Mouse (Mus musculus) large intestine, adult 2 months (tissue): ENCODE measurements around the gene Arhgap24. TPM values are rescaled to one million over a fixed set of nuclear protein-coding genes. Genes with fewer than 3 reads are reported as not detected.

Experiments
- DNase-seq: peaks from one replicate; pipeline ENCODE4 v3.0.0-alpha.2; 2012; ENCODE audit warnings: low read depth, low spot score
- WGBS: fragments of 180-500 bp; shearing (Covaris S2); methylation state at CpG from one replicate; pipeline ENCODE4 v1.1.7; 2018; 5-methylcytosine and 5-hydroxymethylcytosine counted together
- polyA plus RNA-seq: library from polyadenylated mRNA; depleted of rRNA; stranded (reverse); fragments of >200 nt; gene quantifications from 2 replicates; pipeline ENCODE4 v1.2.3, GENCODE M21; 2012

The Arhgap24 gene
- polyA plus RNA-seq, 1 experiment = 3.4 TPM

DNA sequence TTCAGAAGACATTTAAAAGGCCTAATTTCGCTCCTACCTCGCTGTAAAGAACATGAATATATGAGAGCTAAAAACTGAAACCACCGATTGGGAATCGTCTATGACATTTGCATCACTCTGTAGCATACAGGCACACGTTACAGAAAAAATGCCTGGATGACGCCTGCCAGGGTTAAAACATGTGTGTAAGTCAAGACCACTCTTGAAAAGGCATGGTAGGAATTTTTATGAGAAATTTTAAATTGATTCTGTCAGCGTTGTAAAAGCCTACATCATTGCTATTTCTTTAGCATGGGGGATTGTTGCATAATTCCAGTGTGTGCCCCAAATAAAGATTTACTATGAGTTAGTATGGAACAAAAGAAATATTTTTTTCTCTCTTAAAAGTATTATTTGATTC lies 286.6 kb downstream of the Arhgap24 start:
- no peak for DNase-seq
- WGBS = 74% methylated on average over 7 of the region's 7 CpGs

DNA sequence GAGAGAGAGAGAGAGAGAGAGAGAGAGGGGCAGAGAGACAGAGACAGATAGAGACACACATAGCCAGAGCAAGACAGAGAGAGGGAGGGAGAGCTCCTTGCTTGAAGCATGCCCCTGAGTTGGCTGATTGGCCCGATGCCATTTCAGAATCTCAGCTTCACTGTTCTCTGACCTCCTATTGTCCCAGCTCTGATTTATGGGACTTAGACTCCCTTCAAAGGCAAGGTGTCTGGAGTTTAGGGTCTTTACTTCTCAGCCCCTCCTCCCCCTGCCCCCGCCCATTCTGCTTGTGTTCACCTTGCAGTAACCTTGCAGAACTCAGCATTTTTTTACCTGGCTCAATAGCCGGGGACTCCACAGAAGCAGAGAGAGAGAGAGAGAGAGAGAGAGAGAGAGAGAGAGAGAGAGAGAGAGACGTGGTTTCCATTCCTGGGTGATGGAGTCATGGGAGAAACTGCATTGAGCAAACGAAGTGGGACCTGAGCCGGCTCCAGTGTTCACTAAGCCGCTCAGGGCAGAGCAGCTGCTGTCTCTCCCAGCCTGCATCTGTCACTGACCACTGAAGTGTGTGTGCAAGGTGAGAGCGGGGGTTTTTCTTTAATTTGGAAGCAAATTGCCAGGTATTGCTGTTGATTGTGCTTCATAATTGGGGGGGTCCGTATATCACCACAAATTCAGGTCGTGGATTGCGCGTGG lies 287.3 kb downstream of the Arhgap24 start:
- 31% methylated on average over 12 of the region's 12 CpGs for WGBS
- no peak for DNase-seq

DNA sequence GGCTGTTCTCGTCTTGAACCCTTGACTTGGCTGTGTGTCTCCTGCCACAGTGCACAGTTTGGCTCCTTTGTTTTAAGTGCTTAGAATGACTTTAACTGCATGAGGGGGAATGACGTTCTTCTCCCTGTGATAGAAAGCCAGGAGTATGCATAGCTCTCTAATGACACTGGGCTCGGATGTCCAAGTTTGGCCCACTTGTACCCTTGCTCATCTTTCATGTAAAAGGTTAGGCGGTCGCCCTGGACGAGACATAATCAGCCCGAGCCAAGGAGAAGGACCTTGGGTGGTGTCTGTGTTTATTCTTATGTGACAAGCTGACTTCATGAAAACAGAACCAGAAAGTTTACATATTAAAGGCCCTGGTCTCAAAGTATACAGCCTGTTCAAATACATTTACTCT lies 289.4 kb downstream of the Arhgap24 start:
- no peak for DNase-seq
- WGBS = 63% methylated on average over 7 of the region's 7 CpGs

DNA sequence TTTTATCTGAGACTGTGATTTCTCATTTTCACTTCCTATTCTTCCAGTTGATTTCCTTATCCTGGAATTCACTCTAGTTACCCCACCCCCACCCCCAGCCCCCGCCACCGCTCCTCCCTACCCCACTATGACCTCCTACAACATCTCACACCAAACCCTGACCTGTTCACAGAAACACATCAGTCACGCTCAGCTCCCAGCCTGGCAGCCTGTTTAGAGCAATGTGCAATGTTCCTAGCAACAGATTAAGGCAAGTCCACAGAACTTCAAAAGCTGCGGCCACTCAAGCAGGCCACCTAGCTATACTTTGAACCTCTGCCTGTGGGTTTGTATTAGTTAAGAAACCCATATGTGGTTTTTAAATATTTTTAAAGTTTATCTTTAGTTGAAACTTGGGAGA lies 293.3 kb downstream of the Arhgap24 start:
- DNase-seq = no peak
- WGBS = 76% methylated on average over 4 of the region's 4 CpGs

DNA sequence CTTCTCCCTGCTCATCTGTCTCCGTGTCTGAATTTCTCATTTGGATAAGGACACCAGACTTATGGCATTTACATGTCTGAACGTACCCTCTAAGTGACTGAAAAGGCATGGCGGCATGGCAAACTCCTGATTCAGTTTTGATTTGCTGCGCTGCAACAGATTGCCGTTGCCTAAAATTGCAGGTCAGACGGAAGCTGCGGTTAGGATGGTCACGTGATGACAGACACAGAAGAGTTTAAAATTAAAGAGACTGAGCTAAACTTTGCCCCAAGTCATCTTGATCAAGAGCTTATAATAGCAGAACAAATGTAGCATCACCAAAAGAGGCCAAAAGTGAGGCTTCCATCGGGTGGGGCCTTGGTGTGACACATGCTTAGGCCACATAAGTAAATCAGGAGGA lies 296.1 kb downstream of the Arhgap24 start:
- DNase-seq = no peak
- 94% methylated on average over 9 of the region's 9 CpGs for WGBS

DNA sequence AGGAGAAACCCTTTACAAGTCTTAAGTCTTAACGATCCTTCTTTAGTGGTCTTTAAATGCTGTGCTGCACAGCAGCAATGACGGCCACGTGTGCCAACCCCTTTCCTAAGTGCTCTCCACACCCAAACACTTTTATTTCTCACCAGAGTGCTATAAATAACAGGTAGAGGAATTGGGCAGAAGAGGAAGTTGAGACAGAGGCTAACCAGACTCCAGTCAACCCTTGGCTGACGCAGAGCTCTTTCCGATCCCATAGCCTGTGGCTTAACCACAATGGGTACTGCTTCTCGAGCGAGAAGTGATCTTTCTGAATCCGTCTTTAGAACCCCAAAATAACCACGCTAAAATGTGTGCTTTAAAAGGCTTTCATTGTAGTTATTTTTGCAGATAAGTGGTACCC lies 296.7 kb downstream of the Arhgap24 start:
- DNase-seq = no peak
- WGBS = 57% methylated on average over 9 of the region's 9 CpGs

DNA sequence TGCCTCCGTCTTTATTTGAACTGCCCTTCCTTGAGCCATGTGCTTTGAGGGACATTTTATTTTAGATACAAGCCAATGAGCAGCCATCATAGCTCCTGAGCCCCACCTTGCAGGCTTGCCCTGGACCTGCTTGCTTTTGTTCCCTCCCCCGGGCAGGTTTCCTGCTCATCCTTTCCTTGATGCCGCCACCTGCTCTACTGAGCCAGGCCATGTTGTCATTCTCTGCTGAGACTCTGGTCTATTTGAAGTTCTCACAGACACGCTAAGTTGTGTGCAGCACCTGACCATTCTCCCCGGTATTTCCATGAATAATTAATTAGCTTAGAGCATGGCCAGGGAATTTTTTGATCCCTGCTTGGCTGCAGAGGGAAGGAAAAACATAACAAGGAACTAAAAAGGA lies 297.1 kb downstream of the Arhgap24 start:
- 59% methylated on average over 5 of the region's 5 CpGs for WGBS
- no peak for DNase-seq

DNA sequence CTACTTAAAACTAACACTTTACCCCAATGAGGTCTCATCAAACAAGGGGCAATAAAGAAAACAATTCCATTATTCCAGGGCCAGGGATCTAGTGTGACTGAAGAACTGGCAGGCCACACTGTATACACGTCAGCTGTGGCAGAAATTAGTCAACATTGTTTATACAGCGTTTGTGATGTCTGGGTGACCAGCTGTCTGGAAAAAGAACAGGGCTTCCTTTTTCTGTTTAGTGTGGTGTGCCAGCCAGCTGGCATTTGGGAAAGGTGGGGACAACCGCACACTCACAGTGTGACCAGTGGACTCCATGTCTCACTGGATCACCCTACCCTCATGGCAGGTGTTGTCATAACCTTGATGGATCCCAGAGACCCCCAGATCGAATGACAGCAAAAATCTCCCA lies 302.4 kb downstream of the Arhgap24 start:
- peak; percentile 39 for DNase-seq
- WGBS = 20% methylated on average over 4 of the region's 4 CpGs

DNA sequence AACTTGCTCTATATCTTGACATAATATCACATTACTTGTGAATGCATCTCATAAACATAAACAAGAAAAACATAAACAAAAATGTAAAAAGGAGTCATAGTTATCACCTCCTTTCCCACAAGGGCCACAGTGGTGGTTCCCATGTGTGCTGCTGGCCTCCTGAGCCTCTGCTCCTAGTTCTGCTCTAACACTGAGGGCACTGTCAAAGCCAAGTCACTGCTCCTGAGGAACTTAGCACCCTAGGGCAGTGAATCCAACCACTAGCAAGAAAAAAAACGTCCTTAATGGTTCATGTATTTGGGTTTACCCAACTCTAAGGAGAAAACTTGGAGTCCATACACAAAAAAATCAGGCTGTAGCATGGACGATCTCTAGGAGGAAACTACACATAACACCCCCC lies 304.9 kb downstream of the Arhgap24 start:
- WGBS = 66% methylated on average over 2 of the region's 2 CpGs
- no peak for DNase-seq

DNA sequence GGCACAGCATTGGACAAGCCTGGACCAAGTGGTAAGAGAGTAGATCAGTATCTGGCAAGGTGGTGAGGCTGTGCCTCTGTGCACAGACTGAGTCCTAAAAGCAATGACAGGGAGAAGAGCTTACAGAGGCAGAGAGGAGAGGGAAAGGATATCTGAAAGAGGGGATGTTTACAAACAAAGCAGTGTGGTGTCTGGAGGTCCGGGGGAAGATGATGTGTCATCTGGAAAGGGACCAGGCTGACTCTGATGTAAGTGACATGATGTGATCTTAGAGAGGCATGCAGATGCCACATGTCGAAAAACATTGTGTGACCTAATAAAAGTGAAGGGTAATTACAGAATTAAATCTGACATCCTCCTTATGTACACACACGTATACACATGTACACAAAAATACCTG lies 307.2 kb downstream of the Arhgap24 start:
- DNase-seq = no peak
- 75% methylated on average over 3 of the region's 3 CpGs for WGBS

DNA sequence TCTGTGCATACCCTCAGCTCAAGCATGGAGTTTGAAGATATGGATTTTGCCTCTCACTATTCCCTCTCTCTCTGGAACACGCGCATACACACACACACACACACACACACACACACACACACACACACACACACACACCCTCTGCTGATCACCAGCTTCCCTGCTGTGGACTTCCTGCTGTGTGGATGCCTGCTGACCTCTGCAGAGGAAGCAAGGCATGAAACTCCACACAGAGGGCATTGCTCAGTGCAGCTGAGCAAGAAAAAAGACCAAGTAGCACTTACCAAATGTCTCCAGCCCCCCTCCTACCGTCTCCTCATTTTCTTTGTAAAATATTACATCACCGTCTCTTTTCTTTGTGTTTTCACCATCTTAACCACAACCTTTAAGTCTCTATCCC lies 310.1 kb downstream of the Arhgap24 start:
- no peak for DNase-seq
- 60% methylated on average over 4 of the region's 4 CpGs for WGBS

DNA sequence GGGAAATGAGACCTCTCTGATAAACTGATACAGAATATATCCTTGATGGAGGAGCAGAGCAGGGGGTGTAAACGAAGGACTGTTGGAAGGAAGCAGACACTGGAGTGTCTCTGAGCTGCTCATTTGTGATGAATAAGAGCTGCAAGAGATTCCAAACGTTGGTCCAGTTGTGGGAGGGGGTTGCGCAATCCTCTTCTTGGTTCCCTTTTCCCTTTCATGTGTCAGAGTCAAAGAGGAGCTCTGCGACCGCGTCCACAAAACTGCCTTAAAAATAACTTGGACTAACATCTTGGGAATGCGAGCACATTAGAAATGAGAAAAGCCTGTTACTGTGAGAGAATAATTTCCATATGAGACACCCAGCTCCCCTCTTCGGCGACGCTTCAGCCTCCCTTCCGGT lies 312.3 kb downstream of the Arhgap24 start:
- WGBS = 68% methylated on average over 11 of the region's 11 CpGs
- no peak for DNase-seq

DNA sequence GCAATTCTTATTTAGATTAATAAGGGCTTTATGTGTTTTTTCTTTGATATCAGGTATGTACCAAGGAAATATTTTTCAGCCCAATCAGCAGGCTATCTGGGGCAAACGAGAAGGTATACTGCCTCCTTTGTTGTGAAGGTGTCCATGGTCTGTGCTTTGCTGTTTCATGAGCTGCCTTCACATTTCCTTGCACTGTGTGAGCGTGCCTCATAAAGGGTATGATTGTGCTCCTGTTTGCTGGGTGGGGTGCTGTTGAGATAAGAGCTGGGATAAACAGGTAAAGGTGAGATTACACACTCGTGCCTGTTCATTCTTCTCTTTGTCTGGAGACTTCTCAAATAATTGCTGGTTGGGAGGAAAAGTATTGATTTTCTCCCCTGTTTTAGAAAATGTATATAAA lies 320.3 kb downstream of the Arhgap24 start:
- WGBS = 35% methylated on average over 3 of the region's 3 CpGs
- no peak for DNase-seq

DNA sequence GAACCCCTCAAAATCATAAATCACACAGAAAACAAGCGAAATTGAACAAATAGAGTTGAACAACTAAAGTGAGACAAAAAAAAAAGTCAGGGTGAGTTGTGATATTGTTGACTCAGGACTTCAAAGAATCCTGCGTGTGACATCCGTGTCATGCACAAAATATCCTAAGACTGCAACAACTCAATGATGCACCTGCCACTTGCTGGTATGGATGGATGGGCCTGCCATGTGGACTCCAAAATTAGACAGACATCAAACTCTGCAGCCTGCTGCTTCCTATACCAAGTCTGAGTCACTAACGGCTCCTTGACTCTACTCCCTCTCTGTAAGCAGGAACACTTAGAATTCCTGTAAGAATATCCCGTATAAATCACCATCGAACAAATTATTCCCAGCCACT lies 321.6 kb downstream of the Arhgap24 start:
- DNase-seq = no peak
- 91% methylated on average over 6 of the region's 6 CpGs for WGBS

DNA sequence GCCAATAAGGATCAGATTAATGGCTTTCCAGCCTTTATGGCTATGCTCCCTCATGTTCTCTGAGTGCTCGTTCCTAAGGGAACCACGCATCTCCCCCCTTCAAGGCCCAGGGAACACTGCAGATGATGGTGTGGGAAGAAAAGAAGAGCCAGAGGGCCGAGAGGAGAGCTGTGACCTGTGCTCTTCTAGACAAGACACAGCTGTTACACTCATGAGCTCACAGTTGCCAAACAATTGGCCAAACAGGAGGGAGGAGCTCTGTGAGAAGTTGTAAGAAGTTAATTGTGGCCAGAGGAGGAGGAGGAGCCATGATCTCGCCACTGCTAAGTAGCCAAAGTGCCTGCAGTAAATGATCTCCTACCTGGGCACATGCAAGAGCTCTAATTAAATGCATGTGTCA lies 322.5 kb downstream of the Arhgap24 start:
- WGBS = 41% methylated on average over 4 of the region's 4 CpGs
- no peak for DNase-seq

DNA sequence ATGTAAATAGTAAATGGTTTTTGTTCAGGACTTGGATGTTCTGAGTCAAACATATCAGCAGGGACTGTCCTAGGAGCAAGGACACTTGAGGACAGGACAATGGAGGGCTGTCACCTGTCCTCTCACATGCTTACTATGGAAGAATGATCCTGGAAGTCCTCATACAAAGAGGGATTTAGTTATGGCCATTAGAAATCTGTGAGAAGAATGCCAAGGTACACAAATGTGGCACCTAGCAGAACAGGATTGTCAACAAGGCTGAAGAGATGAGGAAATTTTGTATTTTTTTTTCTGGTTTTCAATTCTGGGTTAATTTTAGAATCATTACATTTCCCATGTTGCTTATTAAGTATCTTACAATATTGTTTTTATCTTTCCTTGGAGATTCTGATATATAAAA lies 326.3 kb downstream of the Arhgap24 start:
- no peak for DNase-seq

DNA sequence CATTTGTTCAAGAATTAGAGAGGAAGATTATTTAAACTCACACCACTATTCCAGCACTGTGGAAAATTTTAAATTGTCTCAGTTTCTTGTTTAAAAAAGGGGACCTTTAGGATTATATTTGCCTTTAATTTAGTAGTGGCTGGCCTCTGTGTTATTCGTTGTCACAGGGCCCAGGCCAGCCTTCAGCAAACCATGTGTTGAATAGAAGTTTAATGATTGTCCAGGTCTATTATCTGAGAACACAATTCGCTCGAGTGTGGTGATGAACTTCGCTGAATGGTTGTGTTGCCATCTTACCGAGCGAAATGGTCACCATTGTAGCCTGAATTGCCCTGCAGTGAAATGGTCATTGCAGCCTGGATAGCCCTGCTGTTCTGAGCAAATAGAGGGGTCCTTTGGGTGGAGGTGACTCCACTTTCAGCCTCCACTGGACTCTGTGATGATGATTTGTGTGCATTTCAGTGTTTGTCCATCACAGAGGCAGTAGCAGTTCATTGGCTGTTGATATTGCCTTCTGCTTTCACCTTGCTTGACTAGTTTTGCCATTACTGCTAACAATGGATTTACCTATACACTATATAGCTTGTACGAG lies 329.3 kb downstream of the Arhgap24 start:
- no peak for DNase-seq
- 66% methylated on average over 7 of the region's 7 CpGs for WGBS

DNA sequence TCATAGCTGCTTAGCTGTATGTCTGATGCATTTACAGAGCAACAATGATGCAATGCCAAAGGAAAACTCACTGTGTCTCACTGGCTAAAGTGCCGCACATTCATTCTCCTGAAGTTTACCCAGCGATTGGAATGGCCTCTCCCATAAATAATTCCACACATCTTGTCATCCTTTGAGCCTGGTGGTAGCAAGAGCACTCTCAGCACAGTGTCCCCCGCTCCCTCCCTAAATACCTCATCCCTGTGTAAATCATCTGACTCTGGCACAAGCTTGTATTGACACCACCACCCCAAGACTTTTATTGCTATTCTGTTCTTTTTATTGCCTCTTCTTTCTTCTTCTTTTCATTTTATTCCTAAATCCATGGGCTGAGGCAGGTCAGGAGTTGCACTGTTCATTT lies 332.1 kb downstream of the Arhgap24 start:
- no peak for DNase-seq
- WGBS = 40% methylated on average over 3 of the region's 3 CpGs

DNA sequence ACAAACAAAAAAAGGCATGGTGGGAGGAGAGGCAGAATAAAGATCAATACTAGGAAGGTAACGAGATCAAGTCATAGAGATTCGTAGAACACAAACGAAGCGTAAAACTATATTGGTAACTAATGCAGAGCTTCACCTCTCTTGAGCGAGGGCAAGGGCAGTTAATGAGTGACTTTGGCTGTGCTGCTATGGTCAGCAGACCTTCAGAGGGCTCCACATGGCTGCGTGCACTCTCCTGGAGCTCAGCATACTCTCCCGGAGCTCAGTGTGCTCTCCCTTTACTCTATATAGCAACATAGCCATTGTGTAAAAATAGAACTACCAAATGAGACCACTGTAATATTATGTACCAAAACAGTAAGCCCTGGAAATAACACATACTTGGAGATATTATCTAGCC lies 336.4 kb downstream of the Arhgap24 start:
- DNase-seq = no peak
- 56% methylated on average over 7 of the region's 7 CpGs for WGBS

DNA sequence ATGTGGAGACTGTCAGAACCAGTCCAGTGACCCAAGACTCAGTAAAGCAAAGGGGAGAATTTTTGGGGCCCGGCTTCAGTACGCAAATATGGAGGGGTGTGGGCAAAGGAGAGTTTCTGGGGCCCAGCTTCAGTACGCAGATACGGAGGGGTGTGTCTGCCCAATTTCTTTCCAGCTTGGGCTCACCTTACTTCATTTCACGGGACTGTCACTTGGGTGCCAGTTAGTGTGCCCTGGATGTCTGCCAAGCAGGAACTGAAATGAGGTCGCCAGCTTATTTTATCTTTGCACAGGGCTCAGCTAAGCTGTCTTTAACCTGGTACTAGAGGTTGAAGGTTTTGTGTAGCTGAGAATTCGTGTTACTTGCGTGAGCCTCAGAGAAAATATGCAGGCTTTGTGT lies 344.3 kb downstream of the Arhgap24 start:
- DNase-seq = peak; percentile 57
- 28% methylated on average over 8 of the region's 8 CpGs for WGBS

DNA sequence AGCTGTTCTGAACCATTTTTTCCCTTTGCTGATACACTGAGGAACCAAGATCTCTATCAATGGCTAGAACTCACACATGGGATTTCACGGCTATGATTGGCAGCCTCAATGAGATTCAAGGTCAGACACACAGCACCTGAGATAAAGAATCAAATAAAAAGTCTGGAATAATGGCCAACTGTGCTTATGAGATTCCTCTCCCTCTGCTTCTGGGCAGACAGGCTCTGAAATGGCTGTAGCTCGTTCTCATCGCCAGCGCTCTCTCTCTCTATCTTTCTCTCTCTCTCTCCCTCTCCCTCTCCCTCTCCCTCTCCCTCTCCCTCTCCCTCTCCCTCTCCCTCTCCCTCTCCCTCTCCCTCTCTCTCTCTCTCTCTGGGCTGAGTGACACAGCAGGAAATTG lies 357.9 kb downstream of the Arhgap24 start:
- DNase-seq = no peak
- WGBS = 39% methylated on average over 4 of the region's 4 CpGs
